Mouse (Mus musculus): ENCODE data around the gene Pitx2.

Pitx2 gene

DNA sequence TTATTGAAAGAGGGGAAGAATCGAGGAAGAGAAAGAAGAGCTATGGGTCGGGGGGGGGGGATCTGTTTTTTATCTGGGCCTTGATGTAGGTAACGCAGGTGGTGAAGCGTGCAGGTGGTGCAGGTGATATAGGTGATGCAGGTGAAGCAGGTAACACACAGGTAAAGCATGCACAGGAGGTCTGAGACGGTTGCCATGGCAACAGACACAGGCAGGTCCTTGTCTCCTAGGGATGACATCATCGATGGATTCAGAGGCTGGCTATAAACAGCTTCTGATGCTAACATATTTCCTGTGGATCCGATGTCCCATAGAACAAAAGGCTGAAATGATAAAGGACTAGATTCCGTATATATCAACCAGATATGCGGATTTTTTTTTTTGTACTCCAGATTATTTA, 51.3 kb downstream of the Pitx2 start:
- intact Hi-C loops (cut with DNase I): no loop called here

DNA sequence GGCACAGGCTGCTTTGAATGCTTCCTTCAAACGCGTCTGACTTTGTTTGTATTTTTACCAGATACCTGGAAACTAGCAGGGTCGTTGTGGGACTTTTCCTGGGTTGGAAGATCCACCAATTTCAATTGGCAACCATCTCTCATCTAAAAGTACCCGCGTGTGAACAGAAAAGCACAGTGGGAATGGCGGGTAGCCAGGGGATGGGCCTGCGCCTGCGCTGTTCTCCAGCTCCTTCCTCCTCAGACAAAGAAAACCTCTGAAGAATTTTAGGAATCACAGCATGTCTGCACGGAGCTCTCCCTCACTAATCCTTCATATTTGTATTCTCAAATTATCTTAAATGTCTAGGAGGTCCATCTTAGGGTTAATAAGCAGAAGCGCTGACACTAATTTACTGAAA, 54.6 kb downstream of the Pitx2 start:
- intact Hi-C loops (cut with DNase I): no loop called here

DNA sequence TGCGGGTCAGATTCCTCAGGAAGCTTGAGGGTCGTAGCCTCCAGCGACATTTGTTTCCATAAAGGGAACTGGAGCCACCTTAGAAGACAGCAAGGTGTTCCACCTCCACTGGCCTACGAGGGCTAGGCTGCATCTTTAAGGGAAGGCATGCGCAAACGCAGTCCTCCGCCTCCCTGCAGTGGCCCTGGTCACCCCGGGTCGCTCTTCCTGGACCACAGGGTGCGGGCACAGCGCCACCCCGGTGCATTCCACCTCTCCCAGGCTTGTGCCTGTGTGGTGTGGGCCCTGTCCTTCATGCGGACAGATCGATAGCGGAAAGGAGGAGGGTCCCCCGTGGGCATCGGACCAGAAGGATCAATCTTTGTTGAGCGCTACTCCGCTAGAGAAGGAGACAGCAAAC, 56.6 kb downstream of the Pitx2 start:
- intact Hi-C loops (cut with DNase I): no loop called here

DNA sequence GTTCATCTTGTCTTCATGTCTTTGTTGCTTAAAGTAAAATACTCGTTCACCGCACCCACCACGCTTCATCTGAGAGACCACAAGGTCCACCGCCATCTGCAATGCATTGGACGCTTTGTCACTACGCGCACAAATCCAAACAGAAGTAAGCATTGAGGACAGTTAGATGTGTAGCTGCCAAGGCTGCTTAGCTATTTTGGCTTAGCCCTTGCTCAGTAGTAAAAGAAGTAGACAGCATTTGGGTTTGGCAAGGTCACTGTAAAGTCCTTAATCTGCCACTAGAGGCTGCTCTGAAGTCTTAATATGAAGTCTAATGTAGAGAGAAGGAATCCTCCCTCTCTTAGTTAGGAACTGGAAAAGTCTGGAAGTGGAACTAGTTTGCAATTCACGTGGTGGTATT, 57.1 kb downstream of the Pitx2 start:
- intact Hi-C loops (cut with DNase I): no loop called here

DNA sequence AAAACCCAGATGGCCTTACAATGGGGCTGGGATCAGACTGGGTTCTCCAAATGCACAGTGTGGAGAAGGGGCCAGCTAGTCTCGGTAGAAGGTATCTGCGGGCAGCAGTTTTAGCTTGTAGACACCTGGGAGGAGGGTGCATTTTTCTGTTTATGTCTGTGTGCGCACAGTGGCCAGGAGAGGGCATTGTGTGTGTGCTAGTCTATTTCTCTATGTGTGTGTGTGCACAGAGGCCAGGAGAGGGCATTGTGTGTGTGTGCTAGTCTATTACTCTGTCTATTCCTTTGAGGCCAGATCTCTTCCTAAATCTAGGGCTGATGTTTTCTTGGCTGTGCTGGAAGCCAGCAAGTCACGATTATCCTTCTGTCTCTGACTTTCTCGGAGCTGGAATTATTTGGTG, 58.8 kb downstream of the Pitx2 start:
- intact Hi-C loops (cut with DNase I): no loop called here
